Mouse (Mus musculus) bone marrow, adult 2 months (tissue): ENCODE results near the gene Magi3. TPM values are rescaled to one million over a fixed set of nuclear protein-coding genes. Genes with fewer than 3 reads are reported as not detected.

Experiments
- H3K27ac ChIP-seq: fragments of 200-500 bp; 2 replicates; pipeline ENCODE4 v1.5.1; 2012; ENCODE audit warnings: low read depth, mild to moderate bottlenecking, control low read depth, inconsistent platforms, low read length; ENCODE audit not compliant: control insufficient read depth, poor library complexity, insufficient read depth
- H3K4me1 ChIP-seq: fragments of 200-500 bp; 2 replicates; pipeline ENCODE4 v1.6.1; 2011; ENCODE audit warnings: low read length; ENCODE audit not compliant: control insufficient read depth, insufficient read depth
- H3K4me3 ChIP-seq: fragments of 200-500 bp; replicated peaks from 2 replicates; pipeline ENCODE3; 2011; ENCODE audit warnings: mild to moderate bottlenecking, low read depth, low read length, control low read depth; ENCODE audit not compliant: control insufficient read depth
- CTCF ChIP-seq: fragments of 200-500 bp; IDR thresholded peaks from 2 replicates; pipeline ENCODE4 v1.5.1; 2011; ENCODE audit warnings: low read length, control low read depth; ENCODE audit not compliant: control insufficient read depth, insufficient read depth
- POLR2A ChIP-seq: fragments of 200-500 bp; IDR thresholded peaks from 2 replicates; pipeline ENCODE4 v1.6.1; 2011; ENCODE audit warnings: low read depth, mild to moderate bottlenecking, control low read depth, low read length, borderline replicate concordance; ENCODE audit not compliant: control insufficient read depth
- WGBS: fragments of 180-500 bp; shearing (Covaris S2); methylation state at CpG from one replicate; pipeline ENCODE4 v1.1.7; 2018; 5-methylcytosine and 5-hydroxymethylcytosine counted together
- polyA plus RNA-seq: library from polyadenylated mRNA; stranded (reverse); fragments of >200 nt; gene quantifications from 2 replicates; pipeline ENCODE4 v1.2.4, GENCODE M21; 2011; ENCODE audit warnings: low replicate concordance; ENCODE audit not compliant: missing spikeins, insufficient read depth, insufficient read length

The Magi3 gene
- polyA plus RNA-seq, 1 experiment: 1.6 TPM

DNA sequence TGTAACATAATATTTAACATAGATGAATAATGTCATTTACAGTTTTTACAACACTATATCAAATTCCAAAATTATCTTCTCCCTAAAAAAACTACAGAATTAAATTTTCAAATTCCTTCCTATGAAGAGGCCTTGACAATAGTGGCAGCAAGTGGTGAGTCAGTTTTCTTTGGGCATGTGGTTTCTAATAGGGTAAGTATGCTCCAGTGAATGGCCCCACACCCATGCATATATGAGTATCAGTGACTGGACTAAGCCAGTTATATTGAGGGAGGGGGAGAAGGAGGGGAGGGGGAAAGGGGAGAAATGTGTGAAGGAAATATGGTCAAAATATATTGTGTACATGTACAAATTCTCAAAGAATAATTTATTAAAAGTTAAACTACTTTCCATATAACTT is 37.5 kb downstream of the Magi3 start:
- no peak overlapping the region for H3K27ac ChIP-seq
- no peak overlapping the region for H3K4me3 ChIP-seq
- no peak for TF ChIP-seq POLR2A
- TF ChIP-seq CTCF: no peak
- no peaks in the 10 kb centered on the region; the same call in 1 of the 2 replicates for H3K4me1 ChIP-seq

GRCm38 (mm10) chr3:104161347-104161746 is 58.8 kb downstream of the Magi3 start:
- H3K4me1 ChIP-seq: no peaks in the 10 kb centered on the region
- no peak overlapping the region for H3K4me3 ChIP-seq
- H3K27ac ChIP-seq: no peak overlapping the region
- TF ChIP-seq CTCF (no peak), POLR2A (no peak)
- WGBS: 85% methylated on average over 3 of the region's 3 CpGs

GRCm38 (mm10) chr3:104160603-104161002 is 59.6 kb downstream of the Magi3 start:
- Histone ChIP-seq H3K4me1 (no peaks in the 10 kb centered on the region), H3K4me3 (no peak overlapping the region), H3K27ac (no peak overlapping the region)
- WGBS: 62% methylated on average over 6 of the region's 6 CpGs
- TF ChIP-seq CTCF: no peak
- no peak for TF ChIP-seq POLR2A

GRCm38 (mm10) chr3:104150146-104150545 is 70.0 kb downstream of the Magi3 start:
- H3K27ac ChIP-seq: no peak overlapping the region
- no peak for TF ChIP-seq CTCF
- 47% methylated on average over 2 of the region's 2 CpGs for WGBS
- no peaks in the 10 kb centered on the region for H3K4me1 ChIP-seq
- no peak overlapping the region for H3K4me3 ChIP-seq

- no peak overlapping the region for H3K27ac ChIP-seq
- no peaks in the 10 kb centered on the region for H3K4me1 ChIP-seq
- TF ChIP-seq POLR2A: no peak
- TF ChIP-seq CTCF: no peak
- 64% methylated on average over 4 of the region's 4 CpGs for WGBS
- no peak overlapping the region for H3K4me3 ChIP-seq
Measured at GRCm38 (mm10) chr3:104142376-104142775, 77.8 kb downstream of the Magi3 start.

DNA sequence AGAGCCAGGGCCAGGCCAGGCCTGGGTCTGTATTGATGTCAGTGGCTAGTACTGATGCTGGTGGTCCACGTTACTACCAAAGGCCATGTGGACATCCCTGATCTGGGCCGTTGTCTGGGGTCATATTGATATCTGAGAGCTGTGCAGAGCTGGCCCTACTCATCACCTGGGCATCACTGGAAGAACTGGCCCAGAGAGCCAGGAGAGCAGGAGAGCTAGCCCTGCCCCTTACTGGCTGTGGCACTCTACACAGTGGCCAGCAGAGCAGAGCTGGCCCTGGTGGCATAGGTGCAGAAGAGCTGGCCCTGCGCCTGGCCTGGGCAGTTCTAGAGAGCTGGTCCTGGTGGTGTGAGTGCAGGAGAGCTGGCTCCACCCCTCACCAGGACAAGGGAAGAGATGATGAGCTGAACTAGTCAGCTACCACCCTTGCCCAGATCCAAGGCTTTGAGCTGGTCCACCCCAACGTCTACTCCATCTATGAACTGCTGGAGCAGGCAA is 81.2 kb downstream of the Magi3 start:
- no peak overlapping the region for H3K4me3 ChIP-seq
- TF ChIP-seq CTCF: no peak
- TF ChIP-seq POLR2A: no peak
- WGBS: 85% methylated on average over 4 of the region's 4 CpGs
- H3K27ac ChIP-seq: no peak overlapping the region
- no peaks in the 10 kb centered on the region for H3K4me1 ChIP-seq

GRCm38 (mm10) chr3:104125628-104126027 is 94.5 kb downstream of the Magi3 start:
- Histone ChIP-seq H3K4me1 (no peaks in the 10 kb centered on the region), H3K27ac (no peak overlapping the region), H3K4me3 (no peak overlapping the region)
- WGBS: 53% methylated on average over 1 of the region's 1 CpGs
- no peak for TF ChIP-seq CTCF

DNA sequence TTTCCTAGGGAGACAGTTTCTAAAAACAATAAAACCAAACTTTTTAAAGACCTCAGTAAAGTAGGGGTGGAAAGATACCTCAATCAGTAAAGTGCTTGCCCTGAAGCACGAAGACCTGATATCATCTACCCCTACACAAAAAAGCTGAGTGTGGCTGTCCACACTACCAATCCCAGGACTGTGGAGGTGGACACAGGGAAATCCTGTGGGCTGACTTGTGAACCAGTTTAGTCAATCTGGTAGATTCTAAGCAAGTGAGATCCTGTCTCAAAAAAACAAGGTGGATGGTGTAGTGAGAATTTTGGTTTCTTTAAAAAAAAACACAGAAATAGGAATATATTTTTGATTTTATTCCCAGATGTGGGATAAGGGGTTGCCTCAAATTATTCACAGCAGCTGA is 96.3 kb downstream of the Magi3 start:
- no peak overlapping the region for H3K4me3 ChIP-seq
- no peak overlapping the region for H3K27ac ChIP-seq
- 81% methylated on average over 1 of the region's 1 CpGs for WGBS
- no peaks in the 10 kb centered on the region for H3K4me1 ChIP-seq
- TF ChIP-seq CTCF (no peak), POLR2A (no peak)

- TF ChIP-seq CTCF (no peak), POLR2A (no peak)
- WGBS: 77% methylated on average over 3 of the region's 3 CpGs
- H3K4me3 ChIP-seq: no peak overlapping the region
- no peaks in the 10 kb centered on the region for H3K4me1 ChIP-seq
- no peak overlapping the region for H3K27ac ChIP-seq
Measured at GRCm38 (mm10) chr3:104109478-104109877, 110.7 kb downstream of the Magi3 start.
